Mouse (Mus musculus) midbrain, embryonic 13.5 days (tissue): ENCODE measurements at regions not wholly inside any gene's neighbourhood (a gene's known extent, or its start where the extent isn't known, plus 50 kb on each side); places are given as distances from the start of the nearest gene placed in this dataset.

Experiments used
- ATAC-seq: fragments of 200-750 bp; cut with Nextera tagmentation; 2 replicates; pipeline ENCODE4 v1.8.0; 2017; ENCODE audit warnings: mild to moderate bottlenecking, moderate TSS enrichment, moderate library complexity
- H3K27ac ChIP-seq: fragments of 300-500 bp; sonication (generic); 2 replicates; pipeline ENCODE4 v1.5.1; 2015; ENCODE audit warnings: inconsistent platforms, mild to moderate bottlenecking, moderate library complexity
- H3K27me3 ChIP-seq: fragments of 300-500 bp; sonication (generic); 2 replicates; pipeline ENCODE4 v1.6.1; 2015; ENCODE audit warnings: mild to moderate bottlenecking, inconsistent platforms
- H3K36me3 ChIP-seq: fragments of 300-500 bp; sonication (generic); 2 replicates; pipeline ENCODE4 v1.6.1; 2015; ENCODE audit warnings: mild to moderate bottlenecking, inconsistent platforms
- H3K4me1 ChIP-seq: fragments of 300-500 bp; sonication (generic); replicated peaks from 2 replicates; pipeline ENCODE4 v1.6.1; 2015; ENCODE audit warnings: inconsistent platforms
- H3K4me2 ChIP-seq: fragments of 300-500 bp; sonication (generic); replicated peaks from 2 replicates; pipeline ENCODE4 v1.6.1; 2015; ENCODE audit warnings: moderate library complexity, mild to moderate bottlenecking, inconsistent platforms
- H3K4me3 ChIP-seq: fragments of 300-500 bp; sonication (generic); replicated peaks from 2 replicates; pipeline ENCODE4 v1.5.1; 2015; ENCODE audit warnings: mild to moderate bottlenecking, inconsistent platforms
- H3K9ac ChIP-seq: fragments of 300-500 bp; sonication (generic); replicated peaks from 2 replicates; pipeline ENCODE4 v1.6.1; 2015; ENCODE audit warnings: mild to moderate bottlenecking, inconsistent platforms
- H3K9me3 ChIP-seq: fragments of 300-500 bp; sonication (generic); 2 replicates; pipeline ENCODE4 v1.6.1; 2016; ENCODE audit warnings: mild to moderate bottlenecking, inconsistent platforms
- WGBS: fragments of 180-500 bp; shearing (Covaris S2); methylation state at CpG from one replicate; pipeline ENCODE4 v1.1.7; 2015; 5-methylcytosine and 5-hydroxymethylcytosine counted together

DNA sequence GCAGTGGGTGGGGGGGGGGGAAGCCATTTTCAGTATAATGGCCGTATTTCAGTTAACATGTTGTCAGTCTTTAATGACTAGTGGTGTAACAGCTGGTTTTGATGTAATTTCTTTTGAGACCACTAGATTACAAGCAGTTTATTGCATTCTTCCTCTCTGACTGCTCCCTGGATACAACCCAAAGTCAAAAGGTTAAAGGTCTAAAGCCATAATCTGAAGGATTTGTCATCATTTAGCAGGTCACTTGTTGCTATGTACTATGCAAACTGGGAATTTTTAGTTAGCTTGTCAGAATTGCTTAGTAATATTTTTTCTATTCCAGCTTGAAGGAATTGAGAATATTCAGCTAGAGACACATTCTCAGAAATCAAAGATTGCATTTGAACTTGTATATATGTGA, 403.4 kb downstream of the Tmem161b start:
- Histone ChIP-seq H3K27ac (no peak overlapping the region), H3K36me3 (no peaks in the 10 kb centered on the region), H3K4me3 (no peak overlapping the region), H3K27me3 (0 out of 2 replicates have a peak, but pooled peaks cover 3% of the 10 kb centered on the region), H3K9me3 (no peaks in the 10 kb centered on the region), H3K9ac (no peak overlapping the region), H3K4me2 (no peak overlapping the region), H3K4me1 (peaks cover 6% of the 10 kb centered on the region; the same call in 1 of the 2 replicates)
- no peak for ATAC-seq
- WGBS, result 21% methylated on average over 1 of the region's 1 CpGs

DNA sequence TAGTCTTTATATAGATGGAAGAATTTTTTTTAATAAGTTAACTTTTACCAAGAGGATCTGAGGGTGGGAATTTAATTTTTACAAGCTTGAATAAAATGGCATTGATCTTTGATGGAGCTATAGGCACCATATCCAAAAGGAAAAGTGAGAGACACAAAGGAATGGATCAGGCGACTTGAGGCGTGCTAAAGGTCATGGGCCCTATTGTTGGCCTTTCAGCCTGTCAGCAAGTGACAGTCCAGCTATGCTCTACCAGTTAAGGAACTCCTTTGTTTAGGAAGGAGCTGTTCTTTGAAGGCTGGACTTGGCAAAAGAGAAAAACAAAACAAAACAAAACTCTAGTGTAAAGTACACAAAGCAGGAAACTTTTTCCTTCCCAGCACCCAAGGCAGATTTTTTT, 403.8 kb downstream of the Tmem161b start:
- H3K4me1 ChIP-seq, result peaks cover 6% of the 10 kb centered on the region; the same call in 1 of the 2 replicates
- H3K9me3 ChIP-seq, result no peaks in the 10 kb centered on the region
- H3K36me3 ChIP-seq, result no peaks in the 10 kb centered on the region
- H3K27ac ChIP-seq, result no peak overlapping the region
- 11% methylated on average over 2 of the region's 2 CpGs for WGBS
- H3K4me3 ChIP-seq, result no peak overlapping the region
- no peak overlapping the region for H3K9ac ChIP-seq
- ATAC-seq, result no peak
- no peak overlapping the region for H3K4me2 ChIP-seq
- H3K27me3 ChIP-seq, result 0 out of 2 replicates have a peak, but pooled peaks cover 3% of the 10 kb centered on the region

DNA sequence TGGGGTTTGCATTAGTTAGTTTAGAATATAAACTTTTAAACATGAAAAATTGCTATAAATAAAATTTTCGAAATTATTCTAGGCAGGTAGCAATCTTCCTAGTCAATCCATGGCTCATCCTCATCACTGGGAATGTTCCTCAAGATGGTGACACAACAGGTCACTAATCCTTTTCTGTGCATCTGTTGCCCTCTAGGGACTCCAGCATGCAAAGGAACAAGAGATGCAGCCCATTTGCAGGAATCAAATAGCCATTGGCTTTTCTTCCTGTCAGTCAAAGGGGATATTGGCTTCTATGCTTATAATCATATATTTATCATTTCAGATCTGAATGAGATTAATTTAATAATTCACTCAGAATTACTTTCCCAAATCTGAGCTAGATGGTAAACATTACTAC, 404.3 kb downstream of the Tmem161b start:
- H3K27me3 ChIP-seq, result 0 out of 2 replicates have a peak, but pooled peaks cover 3% of the 10 kb centered on the region
- H3K9me3 ChIP-seq, result no peaks in the 10 kb centered on the region
- no peak overlapping the region for H3K9ac ChIP-seq
- H3K4me1 ChIP-seq, result peaks cover 6% of the 10 kb centered on the region; the same call in 1 of the 2 replicates
- H3K4me3 ChIP-seq, result no peak overlapping the region
- H3K4me2 ChIP-seq, result no peak overlapping the region
- no peak for ATAC-seq
- 27% methylated on average over 1 of the region's 1 CpGs for WGBS
- no peaks in the 10 kb centered on the region for H3K36me3 ChIP-seq
- H3K27ac ChIP-seq, result no peak overlapping the region

DNA sequence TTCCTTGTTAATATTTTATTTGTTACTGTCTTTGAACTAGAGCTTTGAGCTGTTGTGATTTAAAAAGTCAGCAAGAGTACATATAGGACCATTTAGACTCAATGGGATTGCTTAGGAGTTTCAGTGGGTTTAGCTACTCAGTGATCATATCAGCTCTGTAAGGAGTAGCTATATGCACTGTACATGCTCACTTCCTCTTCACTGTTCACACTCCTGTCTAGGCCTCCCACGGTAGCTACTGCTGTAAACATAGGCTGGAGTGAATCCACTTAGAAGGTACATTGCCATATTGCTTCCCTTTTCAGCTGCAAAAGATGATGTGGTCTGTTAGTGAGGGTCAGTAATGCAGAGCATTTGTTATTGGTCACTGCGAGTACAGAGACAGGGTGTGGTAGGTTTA, 408.6 kb downstream of the Tmem161b start:
- Histone ChIP-seq H3K4me2 (no peak overlapping the region), H3K36me3 (no peaks in the 10 kb centered on the region), H3K4me1 (0 out of 2 replicates have a peak, but pooled peaks cover 4% of the 10 kb centered on the region), H3K4me3 (no peak overlapping the region), H3K27me3 (no peaks in the 10 kb centered on the region), H3K9me3 (no peaks in the 10 kb centered on the region), H3K27ac (no peak overlapping the region), H3K9ac (no peak overlapping the region)
- WGBS, result 87% methylated on average over 2 of the region's 2 CpGs
- ATAC-seq, result no peak

DNA sequence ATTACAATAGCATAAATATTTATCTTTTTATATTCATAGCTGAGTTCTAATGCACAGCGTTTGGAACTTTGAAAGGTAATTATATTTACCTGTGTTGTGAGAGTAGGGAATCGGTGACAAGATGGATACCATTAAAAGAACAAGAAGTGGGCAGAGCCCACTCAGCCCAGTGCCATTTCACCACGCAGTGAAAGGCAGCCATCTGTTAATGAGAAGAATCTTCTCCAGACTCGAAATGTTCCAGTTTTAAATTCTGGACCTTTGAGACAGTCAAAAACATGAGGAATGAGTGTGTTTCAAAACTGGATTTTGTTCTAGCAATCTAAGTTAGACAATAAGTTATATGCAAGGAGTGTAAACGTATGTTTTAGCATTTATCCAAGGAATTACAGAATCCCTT, 410.4 kb downstream of the Tmem161b start:
- 83% methylated on average over 5 of the region's 5 CpGs for WGBS
- no peaks in the 10 kb centered on the region for H3K4me1 ChIP-seq
- no peak for ATAC-seq

DNA sequence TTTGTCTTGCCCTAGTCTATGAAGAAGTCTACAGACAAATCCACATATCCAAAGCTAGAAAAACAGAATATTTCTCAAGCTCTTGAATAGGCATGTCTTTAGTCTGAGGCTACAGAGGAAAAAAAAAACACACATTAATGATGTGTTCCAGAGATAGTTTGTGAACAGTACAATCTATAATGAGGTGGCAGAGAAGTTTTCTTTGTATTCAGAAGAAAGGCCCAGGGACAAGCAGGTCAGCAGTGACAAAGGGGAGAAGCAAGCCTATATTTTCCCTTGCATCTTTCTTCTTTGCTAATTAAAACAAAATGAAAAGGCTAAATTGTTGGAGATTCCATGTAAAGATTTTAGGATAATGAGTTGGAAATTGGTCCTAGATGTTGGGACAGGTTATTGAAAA, 414.7 kb downstream of the Tmem161b start:
- H3K4me2 ChIP-seq, result no peak overlapping the region
- no peak overlapping the region for H3K27ac ChIP-seq

More for the DNA sequence above, 410.4 kb downstream of the Tmem161b start:
- Histone ChIP-seq H3K9me3 (no peaks in the 10 kb centered on the region), H3K4me2 (no peak overlapping the region), H3K27me3 (no peaks in the 10 kb centered on the region), H3K9ac (no peak overlapping the region), H3K27ac (no peak overlapping the region), H3K4me3 (no peak overlapping the region), H3K36me3 (no peaks in the 10 kb centered on the region)

DNA sequence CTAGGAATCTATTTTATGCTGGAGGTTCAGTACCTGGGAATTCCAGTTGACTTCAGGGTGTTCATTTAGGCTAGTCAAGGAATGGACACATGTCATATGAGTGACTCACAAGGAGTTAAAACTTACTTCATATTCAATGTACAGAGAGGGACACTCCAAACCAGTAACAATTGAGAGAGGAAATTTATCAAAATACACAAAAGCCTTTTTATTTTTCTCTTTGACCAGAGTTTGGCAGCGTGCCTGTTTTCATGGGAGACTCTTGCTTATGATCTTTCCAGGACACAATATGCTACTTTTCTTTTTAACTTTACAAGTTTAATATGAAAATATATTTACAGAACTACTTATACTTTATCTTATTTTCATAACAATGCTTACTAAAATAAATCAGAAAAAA, 415.5 kb downstream of the Tmem161b start:
- no peaks in the 10 kb centered on the region for H3K9me3 ChIP-seq
- no peak for ATAC-seq
- H3K9ac ChIP-seq, result no peak overlapping the region
- no peaks in the 10 kb centered on the region for H3K27me3 ChIP-seq
- WGBS, result 79% methylated on average over 1 of the region's 1 CpGs
- H3K4me2 ChIP-seq, result no peak overlapping the region
- peaks cover 5% of the 10 kb centered on the region for H3K4me1 ChIP-seq
- H3K4me3 ChIP-seq, result no peak overlapping the region
- H3K27ac ChIP-seq, result no peak overlapping the region
- no peaks in the 10 kb centered on the region for H3K36me3 ChIP-seq

More for the DNA sequence above, 414.7 kb downstream of the Tmem161b start:
- Histone ChIP-seq H3K4me1 (peaks cover 5% of the 10 kb centered on the region), H3K9me3 (no peaks in the 10 kb centered on the region), H3K27me3 (no peaks in the 10 kb centered on the region), H3K9ac (no peak overlapping the region), H3K36me3 (no peaks in the 10 kb centered on the region), H3K4me3 (no peak overlapping the region)
- ATAC-seq, result no peak

DNA sequence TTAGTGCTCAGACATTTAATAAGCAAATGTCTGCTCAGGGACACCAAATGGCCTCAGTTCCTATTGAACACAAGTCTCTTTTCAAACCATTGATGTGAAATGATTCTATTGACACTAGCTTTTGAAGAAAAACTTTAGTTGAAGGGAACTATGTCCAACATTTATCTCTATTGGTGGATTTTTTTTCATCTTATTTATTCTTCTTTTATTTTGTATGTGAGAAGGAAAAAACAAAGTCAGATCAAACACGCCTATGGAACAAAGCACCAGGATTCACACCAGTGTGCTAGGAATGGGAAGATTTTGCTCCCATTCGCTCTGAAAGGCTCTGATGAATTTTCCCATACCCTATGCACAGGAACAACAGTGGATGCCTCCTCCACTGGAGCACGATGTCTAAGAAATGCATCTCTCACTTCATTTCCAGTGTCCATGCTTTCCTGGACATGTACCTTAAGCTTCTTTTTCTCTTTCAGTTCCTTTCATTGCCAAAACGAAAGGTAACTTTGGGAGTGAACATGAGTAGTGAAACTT, 416.4 kb downstream of the Tmem161b start:
- WGBS, result 41% methylated on average over 4 of the region's 4 CpGs
- ATAC-seq, result no peak
- Histone ChIP-seq H3K4me1 (peaks cover 5% of the 10 kb centered on the region), H3K4me2 (no peak overlapping the region), H3K9ac (no peak overlapping the region), H3K9me3 (no peaks in the 10 kb centered on the region), H3K27ac (no peak overlapping the region), H3K27me3 (no peaks in the 10 kb centered on the region), H3K36me3 (no peaks in the 10 kb centered on the region), H3K4me3 (no peak overlapping the region)

DNA sequence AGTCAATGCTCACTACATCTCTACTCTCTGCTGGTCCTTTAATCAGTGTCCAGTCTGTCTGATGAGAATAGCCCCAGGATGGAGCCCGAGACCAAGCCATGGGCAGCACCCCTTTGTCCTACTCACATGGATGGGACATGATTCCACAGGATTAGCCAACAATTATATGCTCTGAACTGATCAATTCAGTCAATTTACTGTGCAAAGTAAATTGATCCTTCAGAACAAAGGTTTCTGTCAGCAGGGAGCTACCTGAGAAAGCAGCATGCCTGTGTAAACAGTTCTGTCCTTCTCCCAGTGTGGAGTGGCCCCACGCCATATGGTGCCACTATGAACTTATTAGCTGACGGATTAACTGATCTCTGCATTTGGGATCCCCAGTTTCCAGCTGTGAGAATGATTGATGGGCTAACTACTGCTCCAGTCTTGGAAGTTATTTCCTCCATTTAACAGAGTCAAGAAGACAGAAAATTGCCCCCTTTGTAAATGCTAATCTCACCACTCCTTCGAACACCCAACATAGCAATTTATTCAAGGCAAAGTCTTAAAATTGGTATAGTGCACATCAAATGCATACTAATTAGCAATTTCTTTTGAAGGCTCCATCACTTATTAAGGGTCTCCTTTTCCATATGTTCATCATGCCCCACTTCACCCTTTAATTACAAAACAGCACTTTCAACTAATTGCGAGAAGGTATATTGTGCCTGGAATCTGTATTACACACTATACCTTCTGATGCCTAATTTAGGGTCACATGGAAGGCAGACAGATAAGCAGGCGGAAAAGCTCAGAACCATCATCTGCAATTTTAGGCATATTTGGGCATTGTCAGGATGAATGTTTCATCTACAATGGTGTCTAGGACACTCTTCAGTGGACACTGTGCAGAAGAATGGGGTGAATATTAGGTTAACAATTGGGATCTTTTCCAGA, 417.3 kb downstream of the Tmem161b start:
- peak; percentile 87 for ATAC-seq
- Histone ChIP-seq H3K36me3 (no peaks in the 10 kb centered on the region), H3K4me1 (peaks cover 5% of the 10 kb centered on the region), H3K9me3 (no peaks in the 10 kb centered on the region), H3K9ac (no peak overlapping the region), H3K27me3 (no peaks in the 10 kb centered on the region), H3K4me3 (no peak overlapping the region), H3K4me2 (no peak overlapping the region), H3K27ac (no peak overlapping the region; the same call in 1 of the 2 replicates)
- WGBS, result 26% methylated on average over 6 of the region's 6 CpGs

DNA sequence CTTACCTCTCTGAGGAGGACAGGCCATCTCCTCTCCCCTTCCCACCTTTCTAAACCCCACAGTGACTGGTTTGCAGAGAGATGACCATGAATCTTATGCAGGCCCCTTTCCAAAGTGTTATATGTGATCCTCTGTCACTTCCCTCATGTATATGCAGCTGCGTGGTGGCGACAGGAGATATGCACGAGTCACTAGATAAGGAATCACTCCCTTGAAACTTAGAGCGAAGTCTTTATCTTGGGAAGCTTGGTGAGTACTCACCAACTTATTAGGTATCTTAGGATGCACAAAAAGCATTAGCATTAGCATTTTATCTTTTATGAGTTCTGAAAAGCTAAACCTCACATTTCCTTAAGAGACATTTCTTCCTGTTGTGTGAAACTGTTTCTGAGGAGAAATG, 421.9 kb downstream of the Tmem161b start:
- H3K4me3 ChIP-seq, result no peak overlapping the region
- H3K4me2 ChIP-seq, result no peak overlapping the region
- no peak overlapping the region for H3K27ac ChIP-seq
- H3K4me1 ChIP-seq, result peaks cover 4% of the 10 kb centered on the region
- ATAC-seq, result no peak
- whole genome bisulfite sequencing, result 98% methylated on average over 4 of the region's 4 CpGs
- H3K9ac ChIP-seq, result no peak overlapping the region
- no peaks in the 10 kb centered on the region for H3K27me3 ChIP-seq
- no peaks in the 10 kb centered on the region for H3K36me3 ChIP-seq
- H3K9me3 ChIP-seq, result no peaks in the 10 kb centered on the region

DNA sequence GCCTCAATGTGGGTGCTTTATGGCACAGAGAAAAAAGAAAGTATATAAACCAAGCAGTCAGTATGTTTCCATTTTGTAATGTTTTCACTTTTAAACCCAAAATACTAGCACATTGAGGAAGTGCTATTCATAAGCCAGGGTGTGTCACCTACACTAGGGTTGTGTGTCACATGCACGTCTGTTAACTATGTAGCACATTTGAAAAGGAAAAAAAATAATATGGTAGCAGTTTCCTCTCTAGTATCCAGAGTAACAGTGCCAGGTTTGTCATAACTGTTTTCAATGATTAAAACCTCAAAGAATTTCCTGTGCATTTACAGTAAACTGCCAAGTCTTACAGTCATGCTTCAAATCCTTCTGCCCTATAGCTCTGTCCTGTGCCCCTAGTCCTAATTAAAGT, 424.8 kb downstream of the Tmem161b start:
- Histone ChIP-seq H3K4me1 (no peaks in the 10 kb centered on the region), H3K27me3 (no peaks in the 10 kb centered on the region), H3K4me2 (no peak overlapping the region), H3K36me3 (no peaks in the 10 kb centered on the region), H3K9me3 (no peaks in the 10 kb centered on the region), H3K27ac (no peak overlapping the region), H3K4me3 (no peak overlapping the region), H3K9ac (no peak overlapping the region)
- no peak for ATAC-seq
- WGBS, result 81% methylated on average over 1 of the region's 1 CpGs

DNA sequence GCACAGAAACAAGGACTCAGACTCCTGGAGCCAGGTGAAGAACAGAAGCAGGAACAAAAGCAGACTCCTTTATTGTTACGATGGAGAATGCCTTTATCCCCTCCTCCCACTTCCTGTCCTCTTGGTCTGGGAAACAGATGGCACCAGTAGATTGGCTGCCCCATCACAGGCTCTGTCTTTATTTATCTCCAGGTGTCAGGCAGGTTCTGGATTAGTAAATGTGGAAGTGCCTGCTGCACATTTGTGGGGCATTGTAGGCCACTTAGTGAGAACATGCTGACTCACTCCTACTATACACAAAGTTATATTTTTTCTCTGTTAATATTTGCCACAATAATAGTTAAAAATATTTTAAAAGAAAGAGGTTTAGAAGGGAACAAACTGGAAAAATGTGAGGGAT, 426.0 kb downstream of the Tmem161b start:
- no peaks in the 10 kb centered on the region for H3K4me1 ChIP-seq
- ATAC-seq, result no peak
- no peak overlapping the region for H3K4me2 ChIP-seq
- no peak overlapping the region for H3K4me3 ChIP-seq
- 67% methylated on average over 1 of the region's 1 CpGs for WGBS
- no peak overlapping the region for H3K27ac ChIP-seq
- no peaks in the 10 kb centered on the region for H3K36me3 ChIP-seq
- no peaks in the 10 kb centered on the region for H3K9me3 ChIP-seq
- no peaks in the 10 kb centered on the region for H3K27me3 ChIP-seq
- H3K9ac ChIP-seq, result no peak overlapping the region
